Mouse (Mus musculus) bone marrow, adult 2 months (tissue): Measurements from ENCODE around the gene Rnase4.

ENCODE experiments used
- CTCF ChIP-seq: fragments of 200-500 bp; IDR thresholded peaks from 2 replicates; pipeline ENCODE4 v1.5.1; 2011; ENCODE audit warnings: low read length, control low read depth; ENCODE audit not compliant: control insufficient read depth, insufficient read depth
- POLR2A ChIP-seq: fragments of 200-500 bp; IDR thresholded peaks from 2 replicates; pipeline ENCODE4 v1.6.1; 2011; ENCODE audit warnings: low read depth, mild to moderate bottlenecking, control low read depth, low read length, borderline replicate concordance; ENCODE audit not compliant: control insufficient read depth

DNA sequence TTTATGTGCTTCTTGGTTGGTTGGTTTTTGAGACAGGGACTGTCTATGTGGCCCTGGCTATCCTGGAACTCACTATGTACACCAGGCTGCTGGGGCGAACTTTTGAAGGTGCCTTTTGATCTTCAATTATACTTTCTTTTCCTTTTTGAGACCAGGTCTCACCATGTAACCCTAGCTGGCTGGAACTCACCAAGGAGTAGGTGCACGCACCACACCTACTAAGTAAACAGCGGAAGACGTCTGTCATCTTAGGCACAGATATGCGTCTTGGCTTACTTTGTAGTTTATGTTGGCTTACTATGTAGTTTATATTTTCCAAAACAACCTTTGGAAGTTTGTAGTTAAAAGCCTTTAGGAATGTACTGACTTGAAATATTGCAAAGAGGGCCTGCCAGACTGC, 21.9 kb upstream of the Rnase4 start:
- TF ChIP-seq CTCF: no peak
- TF ChIP-seq POLR2A: no peak
